8 mouse cellular contexts compared by ENCODE assay signal in the genomic region with DNA sequence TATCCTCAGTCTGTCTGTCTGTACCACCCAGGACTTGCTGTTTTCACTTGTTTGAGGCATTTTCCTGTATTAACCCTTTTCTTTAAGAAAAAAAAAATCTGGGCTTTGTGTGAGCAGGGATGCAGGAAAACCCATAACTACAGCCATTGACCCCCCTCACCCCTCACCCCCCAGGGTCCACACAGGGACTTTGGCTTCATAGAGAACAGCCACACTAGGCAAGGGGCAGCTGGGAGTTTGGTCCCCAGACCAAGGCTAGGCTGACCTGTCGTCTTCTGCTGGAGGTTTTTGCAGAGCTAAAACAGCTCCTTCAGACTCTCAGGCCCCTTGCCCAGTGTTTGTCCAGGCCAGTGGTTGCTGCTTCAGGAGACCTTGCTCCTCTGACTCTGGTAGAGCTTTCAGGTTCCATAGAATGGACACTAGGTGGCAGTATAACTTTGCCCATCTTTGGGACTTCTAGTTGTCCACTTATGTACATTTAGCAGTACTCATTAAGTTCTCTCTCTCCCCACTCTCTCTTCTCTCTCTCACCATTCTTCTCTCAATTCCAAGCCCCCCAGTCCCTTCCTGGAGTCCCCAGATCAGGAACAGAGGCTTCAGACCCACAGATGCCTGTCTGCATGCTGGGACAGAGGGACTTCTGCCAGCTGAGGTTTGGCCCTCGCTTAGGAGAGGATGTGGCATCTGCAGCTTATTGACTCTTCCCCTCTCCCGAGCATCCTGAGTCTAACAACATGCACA. TPM values are rescaled to one million over a fixed set of nuclear protein-coding genes. Genes with fewer than 3 reads are reported as not detected.
DNase-seq lines count a peak whose midpoint lies in the region; ATAC-seq and TF ChIP-seq lines count a peak whose summit lies in the region.

No protein-coding gene starts in this region.

- H3K4me2 ChIP-seq in hindbrain, embryonic 13.5 days, result no peak overlapping the region
- H3K4me2 ChIP-seq in limb, embryonic 14.5 days (replicated peaks; ENCODE audit: low read depth, low read length, severe bottlenecking), result no peak overlapping the region

- H3K4me3 ChIP-seq in embryonic facial prominence, embryonic 10.5 days, result no peak overlapping the region
- H3K4me3 ChIP-seq in hindbrain, embryonic 13.5 days, result no peak overlapping the region
- H3K4me3 ChIP-seq in limb, embryonic 14.5 days (replicated peaks; ENCODE audit: low read length), result no peak overlapping the region

- DNase-seq in kidney, adult 18-20 months, result peak; percentile 35
- no peak for DNase-seq in kidney, adult 11 months
- peak; percentile 35 for DNase-seq in Patski (ENCODE audit: low read depth, low spot score)
- DNase-seq in embryonic facial prominence, embryonic 10.5 days (ENCODE audit: low spot score), result peak; percentile 34
- peak; percentile 97 for DNase-seq in limb, embryonic 14.5 days (ENCODE audit: low spot score)
- DNase-seq in naive thymus-derived CD4-positive, alpha-beta T cell, adult 2 months (ENCODE audit: low read depth), result peak; percentile 64
- DNase-seq in ovary, adult 18-20 months (ENCODE audit: low spot score), result no peak

- no peaks in the 10 kb centered on the region for H3K9me3 ChIP-seq in embryonic facial prominence, embryonic 10.5 days
- no peaks in the 10 kb centered on the region for H3K9me3 ChIP-seq in hindbrain, embryonic 13.5 days
- H3K9me3 ChIP-seq in limb, embryonic 14.5 days (ENCODE audit: control insufficient read depth, low read length), result no peaks in the 10 kb centered on the region

- H3K9ac ChIP-seq in hindbrain, embryonic 13.5 days, result no peak overlapping the region
- H3K9ac ChIP-seq in limb, embryonic 14.5 days (ENCODE audit: low read depth, low read length, severe bottlenecking), result no peak overlapping the region

- H3K4me1 ChIP-seq in embryonic facial prominence, embryonic 10.5 days, result peaks cover 4% of the 10 kb centered on the region; the same call in 1 of the 2 replicates
- H3K4me1 ChIP-seq in hindbrain, embryonic 13.5 days (replicated peaks), result no peaks in the 10 kb centered on the region
- no peaks in the 10 kb centered on the region for H3K4me1 ChIP-seq in limb, embryonic 14.5 days (ENCODE audit: control insufficient read depth, insufficient read depth, low read length)

- no peaks in the 10 kb centered on the region for H3K27me3 ChIP-seq in Patski
- no peaks in the 10 kb centered on the region for H3K27me3 ChIP-seq in embryonic facial prominence, embryonic 10.5 days (replicated peaks; ENCODE audit: low read depth, poor library complexity, severe bottlenecking)
- H3K27me3 ChIP-seq in hindbrain, embryonic 13.5 days, result no peaks in the 10 kb centered on the region
- H3K27me3 ChIP-seq in limb, embryonic 14.5 days (ENCODE audit: control insufficient read depth, insufficient read depth, low read length), result no peaks in the 10 kb centered on the region

- peak; percentile 70 for ATAC-seq in Patski
- peak; percentile 73; the same call in 1 of the 2 replicates for ATAC-seq in hindbrain, embryonic 13.5 days (ENCODE audit: low FRiP score)
- peak; percentile 79 for ATAC-seq in limb, embryonic 14.5 days (ENCODE audit: low FRiP score, low read depth)

- peaks cover 49% of the 10 kb centered on the region for H3K36me3 ChIP-seq in embryonic facial prominence, embryonic 10.5 days (replicated peaks)
- no peaks in the 10 kb centered on the region for H3K36me3 ChIP-seq in hindbrain, embryonic 13.5 days
- peaks cover 27% of the 10 kb centered on the region for H3K36me3 ChIP-seq in limb, embryonic 14.5 days (ENCODE audit: control insufficient read depth, insufficient read depth, low read length)

- no peak for TF ChIP-seq POLR2A in limb, embryonic 14.5 days (IDR thresholded peaks at IDR 0.05; ENCODE audit: borderline replicate concordance, extremely low read depth, insufficient read depth, insufficient read length)

- CTCF ChIA-PET in Patski (lab: Charles Lee), result interaction anchor here (0.7 to 5.9 kb wide), 20 partner anchors 9 to 273 kb away, joined by 3 to 58 read pairs (median 4); no protein-coding TSS in a partner anchor

- peak; percentile 77 for TF ChIP-seq CTCF in Patski (IDR thresholded peaks at IDR 0.05)

- 63% methylated on average over 3 of the region's 3 CpGs for WGBS in embryonic facial prominence, embryonic 10.5 days
- 65% methylated on average over 3 of the region's 3 CpGs for WGBS in hindbrain, embryonic 13.5 days
- 55% methylated on average over 3 of the region's 3 CpGs for WGBS in limb, embryonic 14.5 days

- H3K27ac ChIP-seq in embryonic facial prominence, embryonic 10.5 days (replicated peaks), result peak overlapping the region; percentile 5; the same call in 1 of the 2 replicates
- H3K27ac ChIP-seq in hindbrain, embryonic 13.5 days, result no peak overlapping the region
- H3K27ac ChIP-seq in limb, embryonic 14.5 days (replicated peaks; ENCODE audit: low read depth, low read length), result no peak overlapping the region

- POLR2A ChIA-PET in Patski (lab: Charles Lee), result interaction anchor here (0.6 to 0.9 kb wide), 2 partner anchors 149 to 347 kb away, joined by 3 to 4 read pairs; no protein-coding TSS in a partner anchor

- in situ Hi-C loops in Patski (cut with MboI; ENCODE audit: low pct_unique_long_range_greater_than_20kb), result loop anchor here (25.0 kb wide), 1 partner anchor 705 kb away; no protein-coding TSS in a partner anchor

RNA-seq across cellular contexts. Expression of a gene that starts 29.5 kb away (rescaled TPM):
- 26.0 TPM for polyA plus RNA-seq in Patski (2021)
- 18.7 and 24.0 TPM in 2 replicates for polyA plus RNA-seq in embryonic facial prominence, embryonic 10.5 days (2016; fragmentation: Nextera tagmentation; extraction: Ambion mirVana)
- 10.7 and 10.9 TPM in 2 replicates for polyA plus RNA-seq in hindbrain, embryonic 13.5 days (2015; fragmentation: Nextera tagmentation; extraction: Ambion mirVana)
- polyA plus RNA-seq in limb, embryonic 14.5 days (2012; rRNA removed), result 14.9 and 17.9 TPM in 2 replicates
- polyA plus RNA-seq in limb, embryonic 14.5 days (2014; fragmentation: Nextera tagmentation; extraction: Ambion mirVana), result 13.2 and 18.9 TPM in 2 replicates

RNA-seq across cellular contexts. Expression of a gene that starts 57.9 kb away (rescaled TPM):
- polyA plus RNA-seq in Patski (2021), result 309 TPM
- polyA plus RNA-seq in embryonic facial prominence, embryonic 10.5 days (2016; fragmentation: Nextera tagmentation; extraction: Ambion mirVana), result 3.8 and 4.7 TPM in 2 replicates
- polyA plus RNA-seq in hindbrain, embryonic 13.5 days (2015; fragmentation: Nextera tagmentation; extraction: Ambion mirVana), result not detected in 2 replicates
- polyA plus RNA-seq in limb, embryonic 14.5 days (2012; rRNA removed), result 0.24 and 0.33 TPM in 2 replicates
- 0.25 and 0.52 TPM in 2 replicates for polyA plus RNA-seq in limb, embryonic 14.5 days (2014; fragmentation: Nextera tagmentation; extraction: Ambion mirVana)

Comparison
In these comparisons a context has a peak if more than half of its experiments do, and no peak if none do; other contexts are left out.
1. DNase-seq: peak in kidney, adult 18-20 months (single experiment), Patski (single experiment), embryonic facial prominence, embryonic 10.5 days (single experiment), limb, embryonic 14.5 days (single experiment) and naive thymus-derived CD4-positive, alpha-beta T cell, adult 2 months (single experiment); none in kidney, adult 11 months (single experiment) and ovary, adult 18-20 months (single experiment).
2. RNA of a gene that starts 57.9 kb away (polyA plus RNA-seq): 309 TPM in Patski (single experiment); 3.8 to 4.7 TPM in embryonic facial prominence, embryonic 10.5 days, 0.24 to 0.52 TPM in limb, embryonic 14.5 days and not detected in hindbrain, embryonic 13.5 days; every median in the first group is over 10 times any median in the second.
3. Peak in every context shown above with its lines, with median percentiles within 50 percentile points of each other: ATAC-seq.